Mouse (Mus musculus) hindbrain, embryonic 16.5 days (tissue): ENCODE data around the gene Gm47985. TPM values are rescaled to one million over a fixed set of nuclear protein-coding genes. Genes with fewer than 3 reads are reported as not detected.
"Not testable (repeated sequence)": the region's sequence is repeated elsewhere in the genome, so short reads cannot be mapped to it uniquely, and the experiment has no call there.

Experiments
- ATAC-seq: fragments of 200-750 bp; cut with Nextera tagmentation; 2 replicates; pipeline ENCODE4 v1.8.0; 2017; ENCODE audit warnings: moderate TSS enrichment, moderate library complexity
- H3K27ac ChIP-seq: fragments of 300-500 bp; sonication (generic); 2 replicates; pipeline ENCODE4 v1.5.1; 2014; ENCODE audit warnings: low read depth, mild to moderate bottlenecking, control low read depth, low read length, moderate library complexity
- H3K27me3 ChIP-seq: fragments of 300-500 bp; sonication (generic); replicated peaks from 2 replicates; pipeline ENCODE4 v1.6.1; 2014; ENCODE audit warnings: low read length; ENCODE audit not compliant: control insufficient read depth, insufficient read depth
- H3K36me3 ChIP-seq: fragments of 300-500 bp; sonication (generic); 2 replicates; pipeline ENCODE4 v1.6.1; 2014; ENCODE audit warnings: mild to moderate bottlenecking, low read length, moderate library complexity, mixed read lengths; ENCODE audit not compliant: control insufficient read depth, insufficient read depth
- H3K4me1 ChIP-seq: fragments of 300-500 bp; sonication (generic); 2 replicates; pipeline ENCODE4 v1.6.1; 2014; ENCODE audit warnings: low read depth, low read length; ENCODE audit not compliant: control insufficient read depth, insufficient read depth
- H3K4me2 ChIP-seq: fragments of 300-500 bp; sonication (generic); 2 replicates; pipeline ENCODE4 v1.6.1; 2014; ENCODE audit warnings: mild to moderate bottlenecking, low read length, control low read depth, moderate library complexity
- H3K4me3 ChIP-seq: fragments of 300-500 bp; sonication (generic); 2 replicates; pipeline ENCODE4 v1.5.1; 2014; ENCODE audit warnings: mild to moderate bottlenecking, low read length, control low read depth, moderate library complexity
- H3K9ac ChIP-seq: fragments of 300-500 bp; sonication (generic); 2 replicates; pipeline ENCODE4 v1.6.1; 2014; ENCODE audit warnings: low read depth, mild to moderate bottlenecking, control low read depth, low read length, moderate library complexity
- H3K9me3 ChIP-seq: fragments of 300-500 bp; sonication (generic); 2 replicates; pipeline ENCODE4 v1.6.1; 2014; ENCODE audit warnings: mild to moderate bottlenecking, low read length, moderate library complexity; ENCODE audit not compliant: control insufficient read depth
- WGBS: fragments of 180-500 bp; shearing (Covaris S2); extraction: QIAGEN DNeasy Blood & Tissue Kit; methylation state at CpG from one replicate; pipeline ENCODE4 v1.1.7; 2014; 5-methylcytosine and 5-hydroxymethylcytosine counted together
- polyA plus RNA-seq: library from polyadenylated mRNA; unstranded; fragments of >200 nt; fragmentation: Nextera tagmentation; extraction: Ambion mirVana; gene quantifications from 2 replicates; pipeline ENCODE4 v1.2.1, GENCODE M21; 2015

Gm47985 gene
- polyA plus RNA-seq, 1 experiment from 2014 or later, result not detected

DNA sequence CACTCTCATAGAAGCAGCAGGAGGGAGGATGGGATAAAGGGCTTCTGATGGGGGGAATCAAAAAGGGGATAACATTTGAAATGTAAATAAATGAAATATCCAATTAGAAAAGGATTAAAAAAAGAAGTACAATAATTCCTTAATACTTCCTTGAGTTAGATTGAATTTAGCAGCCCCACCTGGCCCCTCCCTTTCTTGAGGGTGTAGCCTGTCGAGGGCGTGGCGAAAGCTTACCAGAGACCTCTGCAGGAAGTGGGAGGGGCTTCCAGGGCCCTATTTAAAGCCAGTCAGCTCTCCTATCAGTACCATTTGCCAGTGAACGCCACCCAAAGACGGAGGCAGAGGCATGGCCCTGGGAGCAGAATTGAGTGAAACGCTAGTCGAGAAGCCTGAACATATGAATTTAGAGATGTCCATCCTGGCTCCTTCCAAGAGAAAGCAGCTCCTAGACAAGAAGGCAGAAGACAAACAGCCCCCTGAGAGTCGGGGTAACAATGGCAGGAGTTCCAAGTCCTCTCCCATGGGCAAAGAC lies 27.6 kb downstream of the Gm47985 start, which contains the start of gene Gm47996:
Gene Gm47996, plus strand, starts transcription at position 308 of the 532 bp plus-strand sequence.
- H3K4me2 ChIP-seq, H3K9me3 ChIP-seq, ATAC-seq, H3K4me3 ChIP-seq, H3K4me1 ChIP-seq, H3K9ac ChIP-seq, H3K36me3 ChIP-seq, H3K27me3 ChIP-seq, H3K27ac ChIP-seq: not testable (repeated sequence)
- WGBS, result 93% methylated on average over 4 of the region's 8 CpGs

DNA sequence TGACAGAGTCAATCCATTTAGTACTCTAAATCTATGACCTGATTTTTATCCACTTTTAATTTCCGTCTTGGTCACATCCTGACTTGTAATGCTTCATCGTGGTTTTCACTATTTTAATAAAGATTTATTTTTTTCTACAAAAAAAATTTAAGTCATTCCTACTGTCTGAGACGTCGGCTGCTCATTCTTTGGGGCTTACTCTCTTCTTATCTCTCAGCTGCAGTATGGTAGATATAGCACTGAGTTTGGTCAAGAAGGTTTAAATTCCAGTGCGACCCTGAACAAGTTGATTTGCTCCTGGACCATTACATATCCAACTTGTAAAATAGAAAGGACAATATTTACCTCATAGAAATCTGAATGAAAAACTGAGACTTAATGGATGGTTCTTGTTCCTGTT lies 29.3 kb downstream of the Gm47985 start:
- WGBS, result 95% methylated on average over 5 of the region's 5 CpGs
- ATAC-seq, result not testable (repeated sequence)

DNA sequence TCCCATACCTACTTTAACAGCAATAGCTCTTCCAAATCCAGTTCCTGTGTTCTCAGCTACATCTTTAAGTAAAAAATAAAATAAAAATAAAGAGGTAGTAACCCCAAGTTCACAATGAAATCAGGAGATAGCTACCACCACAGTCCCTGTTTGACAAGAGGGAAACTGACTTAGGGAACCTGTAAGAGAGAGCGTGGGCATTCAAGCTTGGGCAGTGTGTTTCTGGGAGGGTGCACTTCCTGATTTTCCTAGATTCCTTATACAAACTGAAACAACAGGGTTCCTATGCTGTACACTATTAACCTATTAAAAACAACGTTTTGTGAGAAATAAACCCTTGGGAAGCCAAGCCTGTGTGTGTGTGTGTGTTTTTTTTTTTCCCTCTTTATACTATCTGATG lies 32.5 kb downstream of the Gm47985 start:
- Histone ChIP-seq H3K9ac (no peak overlapping the region), H3K9me3 (no peaks in the 10 kb centered on the region), H3K4me1 (no peaks in the 10 kb centered on the region), H3K36me3 (no peaks in the 10 kb centered on the region), H3K27ac (no peak overlapping the region), H3K4me2 (no peak overlapping the region), H3K4me3 (no peak overlapping the region), H3K27me3 (no peaks in the 10 kb centered on the region)
- WGBS, result 75% methylated on average over 2 of the region's 2 CpGs
- ATAC-seq, result no peak

More for the DNA sequence above, 29.3 kb downstream of the Gm47985 start:
- H3K9me3 ChIP-seq, H3K4me3 ChIP-seq, H3K36me3 ChIP-seq, H3K4me2 ChIP-seq, H3K4me1 ChIP-seq, H3K27ac ChIP-seq, H3K9ac ChIP-seq, H3K27me3 ChIP-seq: not testable (repeated sequence)

DNA sequence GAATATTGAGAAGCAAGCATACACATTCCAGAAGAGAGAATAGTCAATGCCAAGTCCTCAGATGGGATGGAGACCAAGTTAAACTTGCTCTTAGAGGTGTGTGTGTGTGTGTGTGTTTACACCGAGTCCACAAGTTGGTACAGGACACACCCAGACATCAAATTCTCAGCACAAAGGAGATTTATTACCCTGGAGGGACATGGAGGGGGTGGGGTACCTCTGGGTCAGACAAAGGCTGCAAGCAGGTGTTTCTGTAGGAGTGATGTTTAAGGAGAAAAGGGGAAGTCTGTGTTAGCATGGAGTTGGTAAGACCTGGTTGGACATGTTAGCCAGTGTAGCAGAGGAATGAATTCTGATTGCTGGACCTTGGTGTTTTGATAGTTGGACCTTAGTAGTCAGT lies 33.6 kb downstream of the Gm47985 start:
- Histone ChIP-seq H3K27ac (no peak overlapping the region), H3K4me1 (no peaks in the 10 kb centered on the region), H3K4me3 (no peak overlapping the region), H3K36me3 (no peaks in the 10 kb centered on the region), H3K9me3 (no peaks in the 10 kb centered on the region), H3K4me2 (no peak overlapping the region), H3K27me3 (no peaks in the 10 kb centered on the region), H3K9ac (no peak overlapping the region)
- 68% methylated on average over 1 of the region's 1 CpGs for WGBS
- no peak for ATAC-seq

DNA sequence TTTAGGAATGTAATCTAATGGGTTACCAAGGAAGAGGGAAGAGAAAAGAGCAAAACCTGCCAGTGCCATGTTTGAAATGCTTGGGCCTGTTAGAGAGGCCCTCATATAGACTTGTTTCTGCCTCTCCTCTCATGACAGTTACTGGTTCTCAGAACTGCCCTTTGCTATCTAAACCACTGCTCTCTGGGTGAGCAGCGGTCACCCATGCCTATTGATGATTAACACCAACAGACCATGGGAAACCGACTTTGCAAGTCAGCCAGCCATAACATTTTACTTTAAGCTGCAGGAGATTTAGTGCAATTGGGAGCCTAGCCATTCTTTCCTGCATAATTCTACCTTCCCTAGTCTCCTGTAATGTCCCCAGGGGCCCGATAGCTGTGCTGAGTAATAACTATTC lies 34.1 kb downstream of the Gm47985 start:
- Histone ChIP-seq H3K4me2 (no peak overlapping the region), H3K4me1 (no peaks in the 10 kb centered on the region), H3K9me3 (no peaks in the 10 kb centered on the region), H3K27ac (no peak overlapping the region), H3K27me3 (no peaks in the 10 kb centered on the region), H3K4me3 (no peak overlapping the region), H3K36me3 (no peaks in the 10 kb centered on the region), H3K9ac (no peak overlapping the region)
- 59% methylated on average over 3 of the region's 3 CpGs for WGBS
- ATAC-seq, result no peak

DNA sequence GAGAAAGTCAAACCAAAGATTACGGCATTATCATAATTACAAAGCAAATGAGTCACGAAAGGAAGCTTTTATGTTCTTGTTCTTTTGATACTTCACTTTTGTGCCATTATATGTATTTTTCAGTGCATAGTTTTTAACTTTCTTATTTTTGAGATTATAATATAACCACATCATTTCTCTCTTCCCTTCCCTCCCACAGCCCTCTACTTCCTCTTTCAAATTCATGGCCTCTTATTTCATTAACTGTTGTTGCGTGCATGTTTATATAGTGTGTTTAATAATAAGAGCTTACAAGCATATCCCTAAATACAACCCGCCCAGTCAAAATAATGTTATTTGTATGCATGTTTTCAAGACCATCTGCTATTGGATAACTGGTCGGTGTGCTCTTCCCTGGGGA lies 36.7 kb downstream of the Gm47985 start:
- no peak for ATAC-seq
- WGBS, result 93% methylated on average over 5 of the region's 5 CpGs
- Histone ChIP-seq H3K27ac (no peak overlapping the region), H3K9me3 (no peaks in the 10 kb centered on the region), H3K4me2 (no peak overlapping the region), H3K9ac (no peak overlapping the region), H3K4me1 (no peaks in the 10 kb centered on the region), H3K36me3 (no peaks in the 10 kb centered on the region), H3K4me3 (no peak overlapping the region), H3K27me3 (no peaks in the 10 kb centered on the region)

DNA sequence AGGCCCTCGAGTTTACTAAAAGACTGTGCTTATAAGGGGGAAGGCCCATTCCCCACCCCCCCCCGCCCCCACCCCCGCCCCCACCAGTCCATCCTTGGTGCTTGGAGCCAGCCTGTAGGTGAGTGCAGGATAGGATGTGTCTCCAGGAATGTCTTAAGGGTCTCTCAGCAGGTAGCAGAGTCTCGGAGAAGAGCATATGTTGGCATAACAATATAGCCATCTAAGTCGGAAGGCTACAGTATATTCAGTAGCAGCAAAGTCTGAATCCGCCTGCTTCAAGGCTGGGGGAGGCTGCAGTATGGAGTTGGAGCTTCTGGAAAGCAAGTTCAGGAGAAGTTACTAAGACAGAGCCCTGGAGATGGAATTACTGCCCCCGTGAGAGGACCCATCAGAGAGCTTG lies 37.8 kb downstream of the Gm47985 start:
- WGBS, result 67% methylated on average over 7 of the region's 7 CpGs

DNA sequence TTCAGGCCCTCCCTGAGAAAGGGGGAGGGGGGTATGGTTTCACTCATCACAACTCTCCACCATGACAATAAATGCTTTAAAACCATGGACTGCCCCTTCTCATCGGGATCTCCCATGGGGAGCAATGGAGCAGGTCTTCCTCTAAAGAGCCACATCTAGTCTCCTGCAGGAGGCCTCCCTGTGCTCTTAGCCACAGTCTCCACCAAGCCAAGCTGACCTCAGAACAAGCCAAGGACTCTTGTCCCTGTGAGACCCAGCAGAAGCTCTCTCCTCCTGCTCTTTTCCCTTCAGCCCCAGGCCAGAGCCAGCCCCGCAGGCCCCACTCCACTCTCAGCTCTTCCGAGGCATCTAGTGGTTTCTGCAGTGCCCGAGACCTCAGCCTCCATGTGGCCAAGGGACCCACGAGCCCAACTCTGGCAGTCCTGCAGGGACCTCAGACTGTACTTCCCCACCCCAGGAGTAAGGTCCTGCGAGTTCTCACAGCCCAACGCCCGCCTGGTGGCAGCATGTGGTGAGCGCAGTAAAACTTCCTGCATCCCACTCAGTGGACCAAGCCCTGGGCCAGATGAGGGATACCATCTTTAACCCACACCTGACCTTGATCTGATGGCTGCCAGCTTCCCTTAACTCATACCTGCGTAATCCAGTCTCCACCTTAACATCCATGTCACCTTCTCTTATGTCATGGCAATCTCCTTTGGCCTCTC lies 40.4 kb downstream of the Gm47985 start:
- no peak for ATAC-seq
- Histone ChIP-seq H3K36me3 (no peaks in the 10 kb centered on the region), H3K4me1 (no peaks in the 10 kb centered on the region), H3K27me3 (no peaks in the 10 kb centered on the region), H3K27ac (no peak overlapping the region), H3K4me3 (no peak overlapping the region), H3K9ac (no peak overlapping the region), H3K9me3 (no peaks in the 10 kb centered on the region), H3K4me2 (no peak overlapping the region)
- WGBS, result 95% methylated on average over 10 of the region's 10 CpGs

More for the DNA sequence above, 37.8 kb downstream of the Gm47985 start:
- Histone ChIP-seq H3K4me3 (no peak overlapping the region), H3K4me2 (no peak overlapping the region), H3K4me1 (no peaks in the 10 kb centered on the region), H3K27ac (no peak overlapping the region), H3K9me3 (no peaks in the 10 kb centered on the region), H3K36me3 (no peaks in the 10 kb centered on the region), H3K27me3 (no peaks in the 10 kb centered on the region), H3K9ac (no peak overlapping the region)
- no peak for ATAC-seq

DNA sequence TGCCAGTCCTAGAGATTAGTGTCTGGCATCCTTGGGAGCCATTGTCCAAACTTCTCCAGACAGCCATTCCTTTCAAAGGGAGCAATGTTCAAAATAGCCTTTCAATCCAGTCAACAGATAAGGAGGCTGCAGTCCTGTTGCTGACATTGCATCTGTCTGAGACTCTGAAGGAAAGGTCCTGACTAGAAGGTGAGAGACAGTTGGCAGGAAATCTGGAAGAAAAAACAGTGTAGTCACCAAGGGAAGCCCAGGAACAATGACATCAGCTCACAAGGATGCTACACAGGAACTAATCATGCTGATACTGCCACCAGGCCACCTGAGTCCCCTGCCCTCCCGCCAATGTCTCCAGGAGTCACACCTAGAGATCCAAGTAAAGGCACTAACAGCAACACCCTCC lies 41.0 kb downstream of the Gm47985 start:
- no peak for ATAC-seq
- no peaks in the 10 kb centered on the region for H3K9me3 ChIP-seq
- H3K4me3 ChIP-seq, result no peak overlapping the region
- H3K36me3 ChIP-seq, result no peaks in the 10 kb centered on the region
- no peak overlapping the region for H3K4me2 ChIP-seq
- H3K4me1 ChIP-seq, result no peaks in the 10 kb centered on the region
- H3K27ac ChIP-seq, result no peak overlapping the region
- H3K27me3 ChIP-seq, result no peaks in the 10 kb centered on the region
- 67% methylated on average over 1 of the region's 1 CpGs for WGBS
- no peak overlapping the region for H3K9ac ChIP-seq
